Mouse (Mus musculus) hindlimb bud, embryonic 11.5 days (tissue): Measurements from ENCODE around the gene Pigt.

Source experiments
- DNase-seq: peaks from one replicate; pipeline ENCODE4 v3.0.0-alpha.2; 2012; ENCODE audit warnings: low read depth, low spot score; ENCODE audit errors: extremely low spot score

Pigt gene

DNA sequence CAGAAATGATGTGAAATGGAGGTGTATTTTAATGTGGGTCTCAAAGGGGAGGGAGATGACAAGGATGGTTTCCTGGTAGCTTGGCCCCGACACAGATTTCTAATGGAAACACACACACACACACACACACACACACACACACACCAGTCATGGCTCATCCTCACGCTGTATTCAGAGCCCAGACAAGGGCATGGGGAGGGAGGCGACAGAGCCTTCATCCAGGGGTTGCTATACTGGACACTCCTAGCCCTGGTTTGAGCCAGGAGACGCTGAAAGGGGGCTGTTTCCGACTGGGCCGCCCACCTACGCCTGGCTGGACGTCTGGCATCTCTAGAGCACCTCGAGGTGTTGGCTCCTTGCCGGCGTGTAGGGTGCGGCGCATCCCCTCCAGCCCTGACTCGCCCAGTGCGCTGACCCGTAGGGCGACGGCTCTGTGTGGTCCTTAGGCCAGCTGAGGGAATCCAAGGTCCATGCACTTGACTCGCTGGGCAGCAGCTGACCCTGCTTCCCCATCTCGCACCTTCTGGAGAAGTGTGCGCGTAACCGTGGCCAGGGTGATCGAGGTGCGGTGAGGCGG lies 11.6 kb upstream of the Pigt start, which contains the start of gene Dbndd2:
Gene Dbndd2, plus strand, starts transcription at position 426 of the 577 bp plus-strand sequence.
- no peak for DNase-seq

- DNase-seq = no peak
These were observed 10.8 kb upstream of the Pigt start for GRCm38 (mm10) chr2:164486258-164487114.

GRCm38 (mm10) chr2:164487115-164487527 lies 10.2 kb upstream of the Pigt start:
- DNase-seq = no peak

GRCm38 (mm10) chr2:164487812-164488211 lies 9.5 kb upstream of the Pigt start:
- DNase-seq = no peak

DNA sequence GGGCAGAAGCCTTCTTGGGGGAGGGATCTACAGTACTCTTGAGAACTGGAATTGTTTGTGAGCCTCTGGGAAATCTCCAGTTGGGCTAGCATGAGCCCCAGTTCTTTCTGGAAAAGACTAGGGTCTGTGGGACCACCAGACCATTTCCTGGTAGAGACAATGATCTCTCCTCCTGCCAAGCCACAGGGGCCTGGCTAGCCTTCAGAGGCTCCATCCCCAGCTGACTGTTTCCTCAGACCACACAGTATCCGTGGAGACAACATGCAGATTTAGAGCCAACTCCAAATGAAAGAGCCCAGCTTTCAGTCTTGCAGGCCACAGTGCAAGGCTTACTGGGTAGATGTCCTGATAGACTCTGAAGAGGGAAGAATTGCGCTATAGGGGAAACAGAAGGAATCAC lies 3.2 kb upstream of the Pigt start:
- no peak for DNase-seq

DNA sequence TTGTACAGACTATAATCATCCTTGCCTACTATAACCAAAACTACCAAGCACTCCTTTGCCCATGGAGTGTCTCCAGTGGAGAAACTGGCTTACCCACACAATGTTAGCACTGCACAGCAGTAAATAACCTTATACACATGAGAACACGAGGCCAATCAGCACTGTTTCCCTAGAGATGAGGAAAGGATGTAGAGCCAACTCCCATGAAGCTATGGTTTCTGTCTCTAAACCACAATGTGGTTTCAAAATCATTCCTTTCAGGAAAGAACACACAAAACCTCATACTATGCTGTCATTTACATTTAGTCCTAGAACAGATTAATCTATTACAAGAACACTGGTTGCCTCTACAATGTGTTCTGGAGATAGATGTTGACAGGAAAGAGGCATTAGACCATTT lies 989 bp upstream of the Pigt start:
- no peak for DNase-seq

DNA sequence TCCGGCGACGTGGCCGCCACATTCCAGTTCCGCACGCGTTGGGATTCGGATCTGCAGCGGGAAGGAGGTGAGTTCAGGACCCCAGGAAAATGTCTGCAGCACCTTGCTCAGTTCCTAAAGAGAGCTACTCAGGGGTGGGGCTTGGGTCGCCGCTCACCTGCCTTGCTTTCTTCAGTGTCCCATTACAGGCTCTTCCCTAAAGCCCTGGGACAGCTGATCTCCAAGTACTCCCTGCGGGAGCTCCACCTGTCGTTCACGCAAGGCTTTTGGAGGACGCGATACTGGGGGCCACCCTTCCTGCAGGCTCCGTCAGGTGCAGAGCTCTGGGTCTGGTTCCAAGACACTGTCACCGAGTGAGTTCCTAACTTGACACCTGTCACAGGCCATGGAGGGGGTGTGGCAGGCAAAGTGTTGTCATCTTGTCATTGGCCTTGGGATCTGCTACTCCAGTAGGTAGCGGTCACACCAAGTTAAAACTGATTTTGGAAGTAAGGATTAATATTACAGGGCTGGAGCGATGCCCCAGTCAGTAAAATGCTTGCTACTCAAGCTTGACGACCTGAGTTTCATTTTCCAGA lies 460 bp downstream of the Pigt start:
- DNase-seq = no peak

GRCm38 (mm10) chr2:164499317-164499716 lies 2.0 kb downstream of the Pigt start:
- no peak for DNase-seq

- no peak for DNase-seq
These were observed 3.2 kb downstream of the Pigt start for GRCm38 (mm10) chr2:164500511-164500910.

- DNase-seq = no peak
These were observed 7.6 kb downstream of the Pigt start for GRCm38 (mm10) chr2:164504919-164505318.

GRCm38 (mm10) chr2:164505619-164506347 lies 8.5 kb downstream of the Pigt start:
- DNase-seq = no peak

GRCm38 (mm10) chr2:164507811-164508210 lies 10.5 kb downstream of the Pigt start:
- no peak for DNase-seq

DNA sequence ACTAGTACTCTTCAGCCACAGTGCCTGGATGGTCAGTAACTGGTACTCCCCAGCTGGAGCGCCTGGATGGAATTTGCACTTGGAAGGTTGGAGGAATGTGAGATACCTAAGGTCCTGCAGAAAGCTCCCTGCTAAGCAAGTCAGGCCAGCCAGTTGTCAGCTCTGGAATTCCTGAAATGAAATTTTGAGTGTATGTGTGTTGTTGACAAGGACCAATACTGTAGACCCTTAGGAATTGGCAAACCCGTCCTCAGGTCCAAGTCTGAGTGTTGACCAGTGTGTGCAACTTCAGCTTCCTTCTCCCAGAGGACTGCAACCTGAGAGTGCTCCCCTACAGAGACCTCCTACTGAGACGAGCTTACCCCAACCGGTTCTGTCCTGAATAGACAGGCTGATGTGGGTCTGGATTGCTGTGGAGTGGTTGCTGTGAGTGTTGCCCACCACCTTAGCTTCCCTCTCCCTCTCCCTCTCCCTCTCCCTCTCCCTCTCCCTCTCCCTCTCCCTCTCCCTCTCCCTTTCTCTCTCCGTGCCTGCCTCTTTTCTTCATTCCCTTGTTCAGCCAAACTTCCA lies 13.4 kb downstream of the Pigt start:
- no peak for DNase-seq

GRCm38 (mm10) chr2:164512121-164512909 lies 15.0 kb downstream of the Pigt start:
- no peak for DNase-seq

- no peak for DNase-seq
These were observed 16.1 kb downstream of the Pigt start for GRCm38 (mm10) chr2:164513389-164513788.

GRCm38 (mm10) chr2:164514916-164515315 lies 17.6 kb downstream of the Pigt start:
- no peak for DNase-seq

GRCm38 (mm10) chr2:164515897-164516296 lies 18.6 kb downstream of the Pigt start:
- DNase-seq = no peak

DNA sequence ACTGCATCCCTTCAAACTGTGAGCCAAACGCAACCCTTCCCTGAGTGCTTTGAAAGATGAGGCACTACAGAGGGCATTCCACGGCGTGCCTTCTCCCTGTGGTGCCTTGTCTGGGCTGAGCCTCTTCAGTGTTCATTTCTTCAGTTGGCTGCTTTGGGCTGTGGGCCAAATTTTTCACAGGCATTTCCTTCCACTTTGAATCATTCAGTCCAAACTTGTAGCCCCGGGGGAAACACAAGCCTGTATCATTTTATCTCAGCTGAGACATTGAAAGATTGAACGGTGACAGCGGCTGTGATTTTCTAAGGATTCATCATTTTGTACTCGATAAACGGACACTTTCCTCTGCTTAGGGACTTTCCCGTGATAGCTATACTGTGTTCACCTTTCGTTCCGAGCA lies 19.3 kb downstream of the Pigt start:
- no peak for DNase-seq

DNA sequence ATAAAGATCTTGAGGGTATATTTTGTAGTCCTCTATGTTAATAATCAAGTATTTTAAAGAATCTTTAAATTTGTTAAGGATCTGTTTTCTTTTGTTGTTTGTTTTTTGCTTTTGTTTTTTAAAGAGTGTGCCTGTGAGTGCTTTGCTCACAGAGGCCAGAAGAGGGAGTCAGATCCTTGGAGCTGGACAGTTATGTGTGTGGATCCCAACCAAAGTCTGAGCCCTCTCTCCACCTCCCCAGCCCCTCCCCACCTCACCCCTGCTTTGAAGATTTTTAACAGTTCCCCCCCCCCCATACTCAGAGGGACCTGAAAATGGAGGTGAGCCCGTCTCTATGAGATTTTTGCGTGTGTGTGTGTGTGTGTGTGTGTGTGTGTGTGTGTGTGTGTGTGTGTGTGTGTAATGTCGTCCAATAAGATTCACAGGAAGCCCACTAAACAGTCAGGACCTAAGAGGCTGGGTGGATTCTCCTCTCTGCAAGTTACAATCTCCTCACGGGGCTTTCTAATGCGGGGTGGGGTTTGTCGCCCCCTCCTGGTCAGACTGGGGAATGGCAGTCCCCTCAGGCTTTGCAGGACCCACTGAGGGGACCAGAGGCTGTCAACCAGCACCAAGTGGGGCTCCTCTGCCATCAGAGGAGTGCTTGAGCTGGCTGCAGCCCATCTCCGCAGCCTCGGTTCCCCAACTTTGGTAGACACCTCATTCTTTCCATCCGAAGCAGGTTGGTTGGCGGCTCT lies 20.3 kb downstream of the Pigt start:
- no peak for DNase-seq
